Mouse (Mus musculus) MEL (cell line): Measurements from ENCODE around the gene Per2. TPM values are rescaled to one million over a fixed set of nuclear protein-coding genes. Genes with fewer than 3 reads are reported as not detected.

ENCODE experiments used
- MAFK ChIP-seq: IDR thresholded peaks from 2 replicates; pipeline ENCODE4 v1.6.1; 2011; ENCODE audit warnings: low read depth, mild to moderate bottlenecking, low read length, improper control_type of control experiment, borderline replicate concordance
- MXI1 ChIP-seq: IDR thresholded peaks from 2 replicates; pipeline ENCODE4 v1.6.1; 2011; ENCODE audit warnings: mild to moderate bottlenecking, low read depth, low read length, improper control_type of control experiment
- MYC ChIP-seq: IDR thresholded peaks from 2 replicates; pipeline ENCODE4 v1.6.1; 2011; ENCODE audit warnings: low read depth, mild to moderate bottlenecking, low read length, improper control_type of control experiment, moderate library complexity
- RCOR1 ChIP-seq: IDR thresholded peaks from 2 replicates; pipeline ENCODE4 v1.6.1; 2012; ENCODE audit warnings: low read depth, mild to moderate bottlenecking, inconsistent platforms, low read length, improper control_type of control experiment
- ZNF384 ChIP-seq: IDR thresholded peaks from 2 replicates; pipeline ENCODE4 v1.6.1; 2012; ENCODE audit warnings: low read depth, mild to moderate bottlenecking, inconsistent platforms, low read length, improper control_type of control experiment
- polyA plus RNA-seq, 2 experiments: library from polyadenylated mRNA; stranded (reverse) in 1 of 2; unstranded in 1 of 2; fragments of >175 nt in 1 of 2; fragments of >200 nt in 1 of 2; gene quantifications; 2 replicates each; pipeline versions ENCODE4 v1.2.1 to v1.2.4; 2012; ENCODE audit warnings: low replicate concordance in 2 of 2, low read depth in 1 of 2; ENCODE audit not compliant: insufficient read length in 2 of 2, insufficient read depth in 1 of 2, missing spikeins in 1 of 2
- total RNA-seq: library from RNA; depleted of rRNA; stranded (reverse); fragments of 300-350 nt; gene quantifications from 2 replicates; pipeline ENCODE4 v1.2.3, GENCODE M21; 2012; rRNA removed

Gene Per2
- total and polyA plus RNA-seq, 3 experiments, result 4.3 to 8.3 TPM; not detected in 1

DNA sequence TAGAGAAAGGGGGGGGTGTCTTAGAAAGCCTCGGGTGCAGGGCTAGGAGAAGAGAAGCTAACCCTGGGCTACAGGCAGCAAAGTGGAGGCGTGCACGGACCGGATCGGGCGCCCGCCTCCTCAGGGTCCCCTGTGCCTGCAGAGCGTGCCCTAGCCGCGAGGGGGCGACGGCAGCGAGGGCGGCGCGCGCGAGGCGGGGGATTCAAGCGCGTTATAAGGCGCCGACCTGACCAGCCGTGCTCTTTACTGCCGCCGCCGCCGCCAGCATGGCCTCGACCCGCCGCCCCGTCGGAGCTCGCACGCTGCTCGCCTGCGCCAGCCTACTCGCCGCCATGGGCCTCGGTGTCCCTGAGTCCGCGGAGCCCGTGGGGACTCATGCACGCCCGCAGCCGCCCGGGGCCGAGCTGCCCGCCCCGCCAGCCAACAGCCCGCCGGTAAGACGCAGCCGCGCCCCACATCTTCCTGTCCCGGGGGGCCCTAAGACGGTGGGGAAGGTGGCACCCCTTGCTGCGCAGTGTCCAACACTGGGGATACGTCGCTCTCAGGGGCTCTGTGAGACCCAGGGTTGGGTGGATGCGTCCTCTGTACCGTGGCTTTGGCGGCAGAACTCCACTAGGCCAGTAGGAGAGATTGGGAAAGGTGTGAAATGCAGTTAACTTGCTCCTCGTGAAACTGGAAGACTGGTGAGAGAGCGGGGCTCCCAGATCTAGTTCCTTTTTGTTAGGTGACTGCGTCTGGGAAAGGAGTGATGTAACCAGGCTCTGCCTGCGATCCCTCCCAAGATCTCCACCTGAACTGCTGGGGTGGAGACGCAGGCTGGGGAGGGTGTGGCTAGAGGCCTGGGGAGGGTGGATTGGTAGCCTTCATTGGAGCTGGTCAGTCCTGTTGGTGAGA, 92.7 kb downstream of the Per2 start, which contains the start of gene Erfe (continued):
- no peak for TF ChIP-seq ZNF384
- no peak; the same call in 1 of the 2 replicates for TF ChIP-seq MXI1
- TF ChIP-seq RCOR1, result no peak
- TF ChIP-seq MAFK, result no peak
- no peak for TF ChIP-seq MYC

Other genes starting within 250 kb of the Per2 start
- gene Ube2f, start 209.0 kb downstream of the Per2 start, total RNA-seq, result 50.0 and 57.4 TPM in 2 replicates
- 10 to 100 TPM in 1 of 2 experiments, not detected in 1; 71.3 TPM for gene Ube2f, start 209.0 kb downstream of the Per2 start, polyA plus RNA-seq
- 19.3 and 23.1 TPM in 2 replicates for gene Scly, start 161.0 kb downstream of the Per2 start, total RNA-seq
- gene Scly, start 161.0 kb downstream of the Per2 start, polyA plus RNA-seq, result 10 to 100 TPM in 1 of 2 experiments, not detected in 1; 48.8 TPM
- 1.7 and 2.0 TPM in 2 replicates for gene Espnl, start 137.2 kb downstream of the Per2 start, total RNA-seq
- 1 to 10 TPM in 1 of 2 experiments, not detected in 1; 2.1 TPM for gene Espnl, start 137.2 kb downstream of the Per2 start, polyA plus RNA-seq
- not detected in 2 replicates for gene Klhl30, start 108.3 kb downstream of the Per2 start, total RNA-seq
- not detected for gene Klhl30, start 108.3 kb downstream of the Per2 start, polyA plus RNA-seq
- gene Erfe, start 92.9 kb downstream of the Per2 start, total RNA-seq, result 4.6 and 5.5 TPM in 2 replicates
- gene Erfe, start 92.9 kb downstream of the Per2 start, polyA plus RNA-seq, result 1 to 10 TPM in 1 of 2 experiments, not detected in 1; 9.1 TPM
- 110 and 131 TPM in 2 replicates for gene Ilkap, start 60.5 kb downstream of the Per2 start, total RNA-seq
- gene Ilkap, start 60.5 kb downstream of the Per2 start, polyA plus RNA-seq, result 100 to 1,000 TPM in 1 of 2 experiments, not detected in 1; 145 TPM
- 33.8 and 38.8 TPM in 2 replicates for gene Hes6, start 45.3 kb downstream of the Per2 start, total RNA-seq
- gene Hes6, start 45.3 kb downstream of the Per2 start, polyA plus RNA-seq, result 10 to 100 TPM in 1 of 2 experiments, not detected in 1; 47.9 TPM
- gene Traf3ip1, start 35.3 kb upstream of the Per2 start, total RNA-seq, result 12.0 and 13.6 TPM in 2 replicates
- gene Traf3ip1, start 35.3 kb upstream of the Per2 start, polyA plus RNA-seq, result 10 to 100 TPM in 1 of 2 experiments, not detected in 1; 19.6 TPM
- gene Asb1, start 81.2 kb upstream of the Per2 start, total RNA-seq, result 38.4 and 41.3 TPM in 2 replicates
- 10 to 100 TPM in 1 of 2 experiments, not detected in 1; 37.9 TPM for gene Asb1, start 81.2 kb upstream of the Per2 start, polyA plus RNA-seq